Mouse (Mus musculus): ENCODE results near the gene Rock2.

DNA sequence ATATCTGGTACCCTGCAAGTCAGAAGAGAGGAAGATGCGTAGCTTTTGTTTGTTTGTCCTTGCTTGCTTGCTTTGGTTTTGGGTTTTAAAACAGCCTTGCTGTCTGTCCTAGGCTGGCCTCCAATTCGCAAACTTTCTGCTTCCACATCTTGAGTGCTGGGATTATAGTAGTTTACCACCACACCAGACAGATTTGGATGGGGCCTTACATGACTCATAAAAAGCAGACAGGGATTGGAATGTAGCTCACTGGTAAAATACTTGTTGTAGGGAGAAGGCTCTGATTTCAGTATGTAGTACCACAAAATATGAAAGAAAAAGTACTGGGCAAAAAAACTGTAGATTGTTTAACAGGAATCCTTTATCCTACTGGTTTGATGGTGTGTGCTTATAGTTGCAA, 72.1 kb downstream of the Rock2 start:
- no peak for TF ChIP-seq POLR2A (IDR thresholded peaks at IDR 0.05; ENCODE audit: insufficient read length, low read depth)
- no peak for TF ChIP-seq TCF12 (IDR thresholded peaks at IDR 0.05; ENCODE audit: insufficient read depth, poor library complexity, severe bottlenecking)
- no peak for TF ChIP-seq MYOG (IDR thresholded peaks at IDR 0.05; ENCODE audit: control insufficient read depth in 1 of 3, insufficient read depth in 1 of 3, insufficient read length in 2 of 3, low read depth in 2 of 3)
- no peak for TF ChIP-seq E2F4 (IDR thresholded peaks at IDR 0.05; ENCODE audit: insufficient read depth)
